Mouse (Mus musculus): Measurements from ENCODE around the gene Fam163b. TPM values are rescaled to one million over a fixed set of nuclear protein-coding genes. Genes with fewer than 3 reads are reported as not detected.
A peak's percentile ranks its signal among the peaks of the same experiment; 100 is the strongest.

Gene Fam163b
- polyA plus RNA-seq (2014; fragmentation: Nextera tagmentation; extraction: Ambion mirVana) = 2.8 and 4.2 TPM in 2 replicates

DNA sequence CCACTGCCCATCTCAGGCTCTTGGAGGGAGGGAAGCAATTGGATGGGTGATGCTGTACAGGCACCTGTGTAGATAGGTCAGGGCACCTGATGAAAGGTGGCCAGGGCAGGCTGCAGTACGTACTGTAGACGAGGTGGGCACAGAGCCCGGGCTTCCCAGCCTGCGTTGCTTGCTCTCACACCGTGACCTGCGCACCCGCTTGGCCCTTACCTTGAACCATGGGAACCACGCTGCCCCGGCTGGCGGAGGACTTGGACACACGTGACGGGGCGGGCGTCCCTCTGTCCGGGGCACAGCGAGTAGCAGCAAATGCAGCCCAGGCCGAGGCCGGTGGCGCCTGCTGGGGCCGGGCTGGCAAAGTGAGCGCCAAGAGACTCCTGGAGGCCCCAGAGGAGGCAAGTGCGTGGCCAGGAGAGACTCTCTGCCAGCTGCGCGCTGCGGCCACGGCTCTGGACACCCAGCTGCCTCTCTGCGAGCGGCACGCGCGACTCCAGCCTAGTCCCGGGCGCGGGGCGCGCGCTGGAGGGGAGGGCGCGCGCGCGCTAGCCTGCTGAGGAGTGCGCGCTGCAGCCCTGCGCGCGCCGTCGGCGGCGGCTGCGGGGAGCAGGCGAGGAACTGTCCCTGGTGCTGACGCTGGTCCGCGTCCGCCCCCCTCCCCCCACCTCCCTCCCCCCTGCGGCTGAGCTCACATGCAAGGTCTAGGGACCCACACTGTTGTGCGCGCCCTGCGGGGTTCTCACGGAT is at the start of gene Fam163b:
Gene Fam163b, minus strand, starts transcription at position 542 of the 744 bp plus-strand sequence.
- H3K9ac ChIP-seq (replicated peaks; ENCODE audit: low read length) = peak within 1 kb of the TSS; percentile 52
- DNase-seq = peak; percentile 83
- no peaks in the 10 kb centered on the region for H3K4me1 ChIP-seq (ENCODE audit: control insufficient read depth, insufficient read depth, low read length)
- no peaks in the 10 kb centered on the region for H3K36me3 ChIP-seq (ENCODE audit: control insufficient read depth, insufficient read depth, low read length)
- 2% methylated on average over 62 of the region's 62 CpGs for WGBS
- peaks cover 12% of the 10 kb centered on the region; the same call in 1 of the 2 replicates for H3K27me3 ChIP-seq (ENCODE audit: control insufficient read depth, insufficient read depth, low read length)
- H3K4me3 ChIP-seq (replicated peaks; ENCODE audit: low read depth, low read length) = peak within 1 kb of the TSS; percentile 41
- H3K27ac ChIP-seq (replicated peaks; ENCODE audit: low read depth, low read length) = no peak within 1 kb of the TSS
- H3K9me3 ChIP-seq (ENCODE audit: control insufficient read depth, low read length) = no peaks in the 10 kb centered on the region
- peak; percentile 24; the same call in 1 of the 2 replicates for ATAC-seq (ENCODE audit: low FRiP score, low TSS enrichment)
- peak within 1 kb of the TSS; percentile 69 for H3K4me2 ChIP-seq (ENCODE audit: low read length)

GRCm38 (mm10) chr2:27189994-27190393 is 47.7 kb upstream of the Fam163b start:
- 62% methylated on average over 4 of the region's 4 CpGs for WGBS
- Histone ChIP-seq H3K4me2 (ENCODE audit: low read length) (no peak overlapping the region), H3K27ac (replicated peaks; ENCODE audit: low read depth, low read length) (no peak overlapping the region), H3K9me3 (ENCODE audit: control insufficient read depth, low read length) (no peaks in the 10 kb centered on the region), H3K36me3 (ENCODE audit: control insufficient read depth, insufficient read depth, low read length) (no peaks in the 10 kb centered on the region), H3K4me1 (ENCODE audit: control insufficient read depth, insufficient read depth, low read length) (no peaks in the 10 kb centered on the region), H3K4me3 (replicated peaks; ENCODE audit: low read depth, low read length) (no peak overlapping the region), H3K27me3 (ENCODE audit: control insufficient read depth, insufficient read depth, low read length) (no peaks in the 10 kb centered on the region), H3K9ac (replicated peaks; ENCODE audit: low read length) (no peak overlapping the region)
- no peak for ATAC-seq (ENCODE audit: low FRiP score, low TSS enrichment)
- DNase-seq = no peak

DNA sequence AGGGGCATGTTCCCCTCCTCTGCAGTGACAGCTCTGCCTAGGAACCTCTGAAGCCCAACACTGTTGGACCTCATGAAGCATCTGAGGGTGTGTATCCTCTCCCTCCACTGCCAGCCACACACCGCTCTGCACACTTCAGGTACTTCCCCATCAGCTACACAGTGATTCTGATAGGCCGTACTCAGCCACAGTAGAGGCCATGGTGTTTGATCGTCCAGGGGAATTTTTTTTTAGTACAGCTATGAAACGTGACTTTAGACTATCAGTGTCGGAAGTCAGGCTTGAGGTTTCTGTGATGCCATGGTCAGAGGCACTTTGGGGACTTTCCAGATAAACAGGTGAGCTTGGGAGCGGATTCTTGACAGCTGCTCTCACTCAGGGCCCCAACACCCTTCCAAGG is 45.2 kb upstream of the Fam163b start:
- Histone ChIP-seq H3K36me3 (ENCODE audit: control insufficient read depth, insufficient read depth, low read length) (no peaks in the 10 kb centered on the region), H3K4me3 (replicated peaks; ENCODE audit: low read depth, low read length) (no peak overlapping the region), H3K4me1 (ENCODE audit: control insufficient read depth, insufficient read depth, low read length) (no peaks in the 10 kb centered on the region), H3K9me3 (ENCODE audit: control insufficient read depth, low read length) (no peaks in the 10 kb centered on the region), H3K27me3 (ENCODE audit: control insufficient read depth, insufficient read depth, low read length) (no peaks in the 10 kb centered on the region), H3K4me2 (ENCODE audit: low read length) (no peak overlapping the region), H3K9ac (replicated peaks; ENCODE audit: low read length) (no peak overlapping the region), H3K27ac (replicated peaks; ENCODE audit: low read depth, low read length) (no peak overlapping the region)
- ATAC-seq (ENCODE audit: low FRiP score, low TSS enrichment) (no peak), DNase-seq (no peak)
- WGBS = 84% methylated on average over 6 of the region's 6 CpGs

DNA sequence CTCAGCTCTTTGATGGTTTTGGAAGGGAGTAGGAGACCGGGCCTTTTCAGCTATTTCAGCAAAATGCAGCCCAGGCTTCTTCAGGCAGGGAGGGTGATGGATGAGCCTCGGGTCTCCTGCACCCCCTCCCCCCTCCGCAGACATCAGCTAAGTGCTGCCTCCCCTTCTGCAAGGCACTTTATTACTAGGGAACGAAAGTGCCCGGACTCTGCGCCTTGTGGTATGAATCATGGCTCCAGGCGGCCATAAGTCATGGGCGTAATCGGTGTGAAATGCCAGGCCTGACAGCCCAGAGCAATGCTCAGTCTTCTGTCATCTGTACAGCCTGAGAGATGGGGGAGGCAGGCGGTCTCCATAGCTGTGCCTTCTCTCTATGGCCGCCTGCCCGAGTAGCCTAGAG is 41.4 kb upstream of the Fam163b start:
- Histone ChIP-seq H3K9me3 (ENCODE audit: control insufficient read depth, low read length) (no peaks in the 10 kb centered on the region), H3K36me3 (ENCODE audit: control insufficient read depth, insufficient read depth, low read length) (no peaks in the 10 kb centered on the region), H3K9ac (replicated peaks; ENCODE audit: low read length) (no peak overlapping the region), H3K4me1 (ENCODE audit: control insufficient read depth, insufficient read depth, low read length) (no peaks in the 10 kb centered on the region), H3K27ac (replicated peaks; ENCODE audit: low read depth, low read length) (no peak overlapping the region), H3K4me2 (ENCODE audit: low read length) (no peak overlapping the region), H3K27me3 (ENCODE audit: control insufficient read depth, insufficient read depth, low read length) (no peaks in the 10 kb centered on the region), H3K4me3 (replicated peaks; ENCODE audit: low read depth, low read length) (no peak overlapping the region)
- ATAC-seq (ENCODE audit: low FRiP score, low TSS enrichment) (no peak), DNase-seq (no peak)
- WGBS = 89% methylated on average over 12 of the region's 12 CpGs

DNA sequence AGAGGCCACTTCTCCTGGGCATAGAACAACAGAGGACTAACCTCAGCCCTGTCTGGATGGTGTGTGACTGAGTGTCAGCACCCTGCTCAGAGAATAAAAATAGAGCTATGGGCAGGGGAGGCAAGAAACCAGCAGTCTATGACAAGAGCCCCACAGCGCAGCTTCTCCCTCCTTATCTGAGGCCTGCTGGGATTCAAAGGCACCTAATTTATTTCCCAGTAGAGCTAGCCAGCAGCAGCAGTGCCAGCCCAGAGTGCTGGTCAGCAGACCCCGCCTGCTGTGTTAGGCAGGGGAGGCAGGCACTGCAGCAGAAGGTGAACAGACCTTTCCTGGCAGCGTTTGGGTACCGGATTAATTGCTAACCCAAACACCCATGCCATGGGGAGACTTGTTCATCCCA is 39.6 kb upstream of the Fam163b start:
- Histone ChIP-seq H3K4me1 (ENCODE audit: control insufficient read depth, insufficient read depth, low read length) (no peaks in the 10 kb centered on the region), H3K9ac (replicated peaks; ENCODE audit: low read length) (no peak overlapping the region), H3K27me3 (ENCODE audit: control insufficient read depth, insufficient read depth, low read length) (no peaks in the 10 kb centered on the region), H3K36me3 (ENCODE audit: control insufficient read depth, insufficient read depth, low read length) (no peaks in the 10 kb centered on the region), H3K4me2 (ENCODE audit: low read length) (no peak overlapping the region), H3K4me3 (replicated peaks; ENCODE audit: low read depth, low read length) (no peak overlapping the region), H3K27ac (replicated peaks; ENCODE audit: low read depth, low read length) (no peak overlapping the region), H3K9me3 (ENCODE audit: control insufficient read depth, low read length) (no peaks in the 10 kb centered on the region)
- WGBS = 76% methylated on average over 4 of the region's 4 CpGs
- DNase-seq (no peak), ATAC-seq (ENCODE audit: low FRiP score, low TSS enrichment) (no peak)

DNA sequence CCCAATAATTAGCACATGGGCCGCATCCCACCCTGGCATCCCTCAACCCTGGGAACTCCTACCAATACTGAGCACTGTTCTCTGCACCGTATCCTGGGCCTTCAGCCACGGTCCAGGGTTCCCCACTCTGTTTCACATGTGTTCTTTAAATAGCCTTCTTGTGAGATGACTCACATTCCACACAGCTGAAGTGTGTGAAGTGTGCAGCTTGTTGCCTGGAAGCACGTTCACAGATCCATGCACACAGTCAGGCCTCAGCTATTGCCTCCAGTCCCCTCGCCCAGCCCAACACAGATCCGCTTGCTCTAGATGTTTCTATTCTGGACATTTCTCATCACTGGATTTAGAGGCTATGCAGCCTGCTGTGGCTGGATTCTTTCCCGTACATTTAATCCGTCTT is 36.8 kb upstream of the Fam163b start:
- no peak overlapping the region for H3K4me3 ChIP-seq (replicated peaks; ENCODE audit: low read depth, low read length)
- H3K27me3 ChIP-seq (ENCODE audit: control insufficient read depth, insufficient read depth, low read length) = no peaks in the 10 kb centered on the region
- WGBS = 78% methylated on average over 8 of the region's 8 CpGs
- no peak for DNase-seq
- no peak overlapping the region for H3K27ac ChIP-seq (replicated peaks; ENCODE audit: low read depth, low read length)
- H3K9me3 ChIP-seq (ENCODE audit: control insufficient read depth, low read length) = no peaks in the 10 kb centered on the region
- no peak overlapping the region for H3K9ac ChIP-seq (replicated peaks; ENCODE audit: low read length)
- no peak for ATAC-seq (ENCODE audit: low FRiP score, low TSS enrichment)
- H3K4me2 ChIP-seq (ENCODE audit: low read length) = no peak overlapping the region
- H3K36me3 ChIP-seq (ENCODE audit: control insufficient read depth, insufficient read depth, low read length) = no peaks in the 10 kb centered on the region
- H3K4me1 ChIP-seq (ENCODE audit: control insufficient read depth, insufficient read depth, low read length) = no peaks in the 10 kb centered on the region

- ATAC-seq (ENCODE audit: low FRiP score, low TSS enrichment) (no peak), DNase-seq (peak; percentile 23)
- 80% methylated on average over 10 of the region's 10 CpGs for WGBS
- Histone ChIP-seq H3K9ac (replicated peaks; ENCODE audit: low read length) (no peak overlapping the region), H3K27ac (replicated peaks; ENCODE audit: low read depth, low read length) (no peak overlapping the region), H3K4me2 (ENCODE audit: low read length) (no peak overlapping the region), H3K4me3 (replicated peaks; ENCODE audit: low read depth, low read length) (no peak overlapping the region), H3K36me3 (ENCODE audit: control insufficient read depth, insufficient read depth, low read length) (no peaks in the 10 kb centered on the region), H3K4me1 (ENCODE audit: control insufficient read depth, insufficient read depth, low read length) (no peaks in the 10 kb centered on the region), H3K9me3 (ENCODE audit: control insufficient read depth, low read length) (no peaks in the 10 kb centered on the region), H3K27me3 (ENCODE audit: control insufficient read depth, insufficient read depth, low read length) (no peaks in the 10 kb centered on the region)
Measured at GRCm38 (mm10) chr2:27175696-27176267, 33.5 kb upstream of the Fam163b start.

GRCm38 (mm10) chr2:27174242-27174641 is 32.0 kb upstream of the Fam163b start:
- Histone ChIP-seq H3K27ac (replicated peaks; ENCODE audit: low read depth, low read length) (no peak overlapping the region), H3K4me3 (replicated peaks; ENCODE audit: low read depth, low read length) (no peak overlapping the region), H3K4me1 (ENCODE audit: control insufficient read depth, insufficient read depth, low read length) (no peaks in the 10 kb centered on the region), H3K36me3 (ENCODE audit: control insufficient read depth, insufficient read depth, low read length) (no peaks in the 10 kb centered on the region), H3K9ac (replicated peaks; ENCODE audit: low read length) (no peak overlapping the region), H3K4me2 (ENCODE audit: low read length) (no peak overlapping the region), H3K27me3 (ENCODE audit: control insufficient read depth, insufficient read depth, low read length) (no peaks in the 10 kb centered on the region), H3K9me3 (ENCODE audit: control insufficient read depth, low read length) (no peaks in the 10 kb centered on the region)
- WGBS = 74% methylated on average over 2 of the region's 2 CpGs
- ATAC-seq (ENCODE audit: low FRiP score, low TSS enrichment) = no peak
- DNase-seq = no peak

DNA sequence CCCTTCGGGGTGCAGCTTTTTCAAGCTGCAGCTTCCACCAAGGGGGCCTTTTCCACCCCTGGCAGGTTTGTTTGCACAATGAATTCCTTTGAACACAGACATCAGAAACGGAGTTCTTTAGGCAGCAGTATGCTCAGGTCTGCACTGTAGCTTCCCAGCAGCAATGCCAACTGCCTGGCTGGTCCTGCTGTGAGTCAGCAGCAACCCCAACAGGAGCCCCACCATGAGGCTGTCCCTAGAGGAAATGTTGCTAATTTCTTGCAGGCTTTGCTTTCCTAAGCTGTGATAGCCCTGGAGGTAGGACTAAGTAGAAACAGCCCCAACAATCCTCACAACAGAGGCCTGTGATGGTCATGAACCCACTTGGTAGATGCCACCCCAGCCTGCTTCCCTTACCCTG is 24.7 kb upstream of the Fam163b start:
- Histone ChIP-seq H3K36me3 (ENCODE audit: control insufficient read depth, insufficient read depth, low read length) (no peaks in the 10 kb centered on the region), H3K9me3 (ENCODE audit: control insufficient read depth, low read length) (no peaks in the 10 kb centered on the region), H3K9ac (replicated peaks; ENCODE audit: low read length) (no peak overlapping the region), H3K4me3 (replicated peaks; ENCODE audit: low read depth, low read length) (no peak overlapping the region), H3K4me2 (ENCODE audit: low read length) (no peak overlapping the region), H3K27me3 (ENCODE audit: control insufficient read depth, insufficient read depth, low read length) (no peaks in the 10 kb centered on the region), H3K4me1 (ENCODE audit: control insufficient read depth, insufficient read depth, low read length) (no peaks in the 10 kb centered on the region), H3K27ac (replicated peaks; ENCODE audit: low read depth, low read length) (no peak overlapping the region)
- DNase-seq (no peak), ATAC-seq (ENCODE audit: low FRiP score, low TSS enrichment) (no peak)
- WGBS = 27% methylated on average over 2 of the region's 2 CpGs

Data from midbrain, embryonic 14.5 days (tissue).